Mouse (Mus musculus): ENCODE results near the gene Crybg3.

- TF ChIP-seq CTCF (IDR thresholded peaks at IDR 0.05; ENCODE audit: low read depth, low read length) (no peak), POLR2A (IDR thresholded peaks at IDR 0.05; ENCODE audit: insufficient read depth, low read length) (no peak)
Observed at GRCm38 (mm10) chr16:59477955-59478354, 122.8 kb downstream of the Crybg3 start.
